Mouse (Mus musculus) heart, embryonic 11.5 days (tissue): ENCODE measurements around the gene Corin. TPM values are rescaled to one million over a fixed set of nuclear protein-coding genes. Genes with fewer than 3 reads are reported as not detected.

Source experiments
- ATAC-seq: fragments of 200-750 bp; cut with Nextera tagmentation; replicated peaks from 2 replicates; pipeline ENCODE4 v1.8.0; 2017; ENCODE audit warnings: moderate library complexity; ENCODE audit not compliant: insufficient number of reproducible peaks, low FRiP score, low TSS enrichment
- H3K27ac ChIP-seq: fragments of 300-500 bp; sonication (generic); 2 replicates; pipeline ENCODE4 v1.5.1; 2014; ENCODE audit warnings: mild to moderate bottlenecking, low read depth, low read length
- H3K27me3 ChIP-seq: fragments of 300-500 bp; sonication (generic); 2 replicates; pipeline ENCODE4 v1.6.1; 2014; ENCODE audit warnings: mild to moderate bottlenecking, low read length, mixed read lengths; ENCODE audit not compliant: control insufficient read depth, insufficient read depth
- H3K36me3 ChIP-seq: fragments of 300-500 bp; sonication (generic); 2 replicates; pipeline ENCODE4 v1.6.1; 2014; ENCODE audit warnings: mild to moderate bottlenecking, low read length, moderate library complexity, mixed read lengths; ENCODE audit not compliant: control insufficient read depth, insufficient read depth
- H3K4me1 ChIP-seq: fragments of 300-500 bp; sonication (generic); 2 replicates; pipeline ENCODE4 v1.6.1; 2014; ENCODE audit warnings: low read length; ENCODE audit not compliant: control insufficient read depth, insufficient read depth
- H3K4me2 ChIP-seq: fragments of 300-500 bp; sonication (generic); 2 replicates; pipeline ENCODE4 v1.6.1; 2014; ENCODE audit warnings: mild to moderate bottlenecking, moderate library complexity
- H3K4me3 ChIP-seq: fragments of 300-500 bp; sonication (generic); 2 replicates; pipeline ENCODE4 v1.5.1; 2014; ENCODE audit warnings: low read depth, low read length
- H3K9ac ChIP-seq: fragments of 300-500 bp; sonication (generic); 2 replicates; pipeline ENCODE4 v1.6.1; 2014; ENCODE audit warnings: mild to moderate bottlenecking, low read depth, low read length, moderate library complexity
- H3K9me3 ChIP-seq: fragments of 300-500 bp; sonication (generic); replicated peaks from 2 replicates; pipeline ENCODE4 v1.6.1; 2016; ENCODE audit warnings: low read length; ENCODE audit not compliant: control insufficient read depth
- WGBS: fragments of 180-500 bp; shearing (Covaris S2); extraction: QIAGEN DNeasy Blood & Tissue Kit; methylation state at CpG from one replicate; pipeline ENCODE4 v1.1.7; 2014; ENCODE audit not compliant: insufficient replicate concordance; 5-methylcytosine and 5-hydroxymethylcytosine counted together
- polyA plus RNA-seq: library from polyadenylated mRNA; unstranded; fragments of >200 nt; fragmentation: Nextera tagmentation; extraction: Ambion mirVana; gene quantifications from 2 replicates; pipeline ENCODE4 v1.2.1, GENCODE M21; 2014

The Corin gene
- polyA plus RNA-seq, 1 experiment from 2014 or later: 23.7 TPM

DNA sequence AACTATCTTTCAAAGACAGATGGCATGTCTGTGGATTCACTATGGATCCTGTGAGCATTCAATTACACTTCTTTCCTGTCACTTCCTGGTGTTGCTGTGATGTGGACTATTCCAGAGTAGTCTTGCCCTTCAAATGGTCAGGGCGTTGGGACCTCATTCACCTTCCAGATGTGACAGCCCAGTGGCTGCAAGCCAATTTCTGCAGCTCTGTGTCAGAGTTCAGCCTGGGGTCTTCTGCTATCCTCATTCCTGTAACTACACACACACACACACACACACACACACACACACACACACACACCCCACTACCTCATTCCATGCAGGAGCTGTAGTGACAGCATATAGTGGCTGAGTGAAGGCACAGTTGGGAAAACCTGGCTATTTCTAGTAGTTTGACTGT lies 122.1 kb downstream of the Corin start:
- ATAC-seq: peak; percentile 71
- Histone ChIP-seq H3K9me3 (no peaks in the 10 kb centered on the region), H3K4me1 (peaks cover 13% of the 10 kb centered on the region), H3K27me3 (no peaks in the 10 kb centered on the region), H3K36me3 (no peaks in the 10 kb centered on the region), H3K4me3 (no peak overlapping the region), H3K4me2 (no peak overlapping the region), H3K27ac (no peak overlapping the region), H3K9ac (no peak overlapping the region)
- WGBS: 14% methylated on average over 1 of the region's 1 CpGs

DNA sequence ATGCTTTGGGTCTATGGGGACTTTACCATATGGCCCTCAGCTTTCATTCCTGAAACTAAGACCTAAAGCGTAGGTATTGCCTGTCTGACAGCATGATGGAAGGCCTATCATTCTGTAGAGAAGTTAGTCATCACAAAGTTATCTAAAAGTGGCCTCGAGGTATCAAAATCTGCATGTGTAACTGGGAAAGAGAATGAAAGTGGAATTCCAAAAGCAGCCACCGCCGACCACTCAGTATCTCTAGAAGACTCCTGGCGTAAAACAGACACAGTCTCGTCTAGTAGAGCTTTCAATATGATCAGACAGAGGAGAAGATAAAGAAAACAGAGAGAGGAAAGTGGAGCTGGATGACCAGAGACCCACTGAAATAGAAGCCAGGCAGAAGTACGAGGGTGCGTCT lies 123.7 kb downstream of the Corin start:
- Histone ChIP-seq H3K27ac (peak overlapping the region; percentile 60), H3K9me3 (no peaks in the 10 kb centered on the region), H3K4me3 (no peak overlapping the region), H3K36me3 (no peaks in the 10 kb centered on the region), H3K27me3 (no peaks in the 10 kb centered on the region), H3K4me2 (peak overlapping the region; percentile 46), H3K4me1 (peaks cover 14% of the 10 kb centered on the region), H3K9ac (no peak overlapping the region)
- WGBS: 21% methylated on average over 8 of the region's 8 CpGs
- no peak for ATAC-seq

DNA sequence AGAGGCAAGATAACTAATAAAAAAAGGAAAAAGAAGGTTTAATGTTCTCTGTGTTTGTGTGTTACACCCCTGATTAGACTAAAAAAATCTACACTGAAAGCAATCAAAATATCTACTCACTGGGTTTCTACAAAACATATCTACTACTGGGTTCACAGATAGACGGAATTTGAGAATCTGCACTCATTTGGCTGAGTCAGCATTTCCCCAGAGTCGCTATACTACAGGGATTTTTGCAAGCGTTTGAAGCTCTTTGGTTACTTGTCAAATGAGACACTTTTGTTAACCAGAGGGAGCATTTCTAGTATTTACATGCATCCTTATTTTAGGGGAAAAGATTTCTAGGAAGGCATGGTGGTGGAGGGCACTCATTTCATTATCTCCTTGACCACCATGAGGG lies 136.3 kb downstream of the Corin start:
- WGBS: 82% methylated on average over 3 of the region's 3 CpGs
- Histone ChIP-seq H3K9ac (no peak overlapping the region), H3K27me3 (no peaks in the 10 kb centered on the region), H3K4me3 (no peak overlapping the region), H3K27ac (no peak overlapping the region), H3K9me3 (no peaks in the 10 kb centered on the region), H3K4me2 (no peak overlapping the region), H3K4me1 (no peaks in the 10 kb centered on the region), H3K36me3 (no peaks in the 10 kb centered on the region)
- ATAC-seq: no peak

DNA sequence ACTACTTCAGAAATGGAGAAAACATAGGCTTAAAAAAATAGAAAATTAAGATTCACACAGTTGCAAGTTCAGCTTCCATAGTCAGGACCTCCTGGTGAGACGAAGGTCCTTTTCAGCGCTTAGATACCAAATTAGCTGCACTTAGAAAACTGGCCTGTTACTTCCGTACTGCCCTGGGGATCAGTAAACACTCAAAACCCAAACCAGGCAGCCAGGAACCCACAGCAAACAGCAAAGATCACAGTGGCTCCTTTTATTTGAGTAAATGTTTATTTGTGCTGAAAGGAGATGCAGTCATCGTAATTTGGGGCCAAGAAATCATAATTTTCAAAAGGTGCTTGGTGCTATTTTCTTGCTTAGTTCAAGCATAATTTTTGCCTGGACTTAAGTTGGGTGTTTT lies 138.5 kb downstream of the Corin start:
- 58% methylated on average over 4 of the region's 4 CpGs for WGBS

DNA sequence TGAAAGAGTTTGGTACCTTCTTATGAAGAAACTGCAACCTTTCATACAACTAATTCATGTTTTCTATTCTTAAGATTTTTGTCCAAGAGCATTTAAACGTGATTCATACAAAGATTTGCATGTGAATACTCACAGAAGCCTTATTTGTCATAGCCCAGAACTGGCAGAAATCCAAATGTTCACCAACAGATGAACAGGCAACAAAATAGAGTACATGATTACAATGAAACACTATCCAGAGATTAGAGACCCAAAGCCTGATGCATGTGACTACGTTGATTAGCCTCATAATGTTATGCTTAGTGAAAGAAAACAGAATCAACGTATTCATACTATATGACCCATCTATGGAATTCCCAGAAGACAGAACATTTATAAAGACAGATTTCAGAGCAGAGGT lies 140.4 kb downstream of the Corin start:
- no peaks in the 10 kb centered on the region for H3K9me3 ChIP-seq
- 61% methylated on average over 3 of the region's 3 CpGs for WGBS
- no peak overlapping the region for H3K4me2 ChIP-seq
- no peak overlapping the region for H3K9ac ChIP-seq
- H3K4me3 ChIP-seq: no peak overlapping the region
- H3K36me3 ChIP-seq: no peaks in the 10 kb centered on the region
- H3K27ac ChIP-seq: no peak overlapping the region
- no peaks in the 10 kb centered on the region for H3K4me1 ChIP-seq
- ATAC-seq: no peak
- no peaks in the 10 kb centered on the region for H3K27me3 ChIP-seq

More for the DNA sequence above, 138.5 kb downstream of the Corin start:
- Histone ChIP-seq H3K9ac (no peak overlapping the region), H3K9me3 (no peaks in the 10 kb centered on the region), H3K4me3 (no peak overlapping the region), H3K27me3 (no peaks in the 10 kb centered on the region), H3K36me3 (no peaks in the 10 kb centered on the region), H3K4me2 (no peak overlapping the region), H3K27ac (no peak overlapping the region), H3K4me1 (no peaks in the 10 kb centered on the region)
- no peak for ATAC-seq

DNA sequence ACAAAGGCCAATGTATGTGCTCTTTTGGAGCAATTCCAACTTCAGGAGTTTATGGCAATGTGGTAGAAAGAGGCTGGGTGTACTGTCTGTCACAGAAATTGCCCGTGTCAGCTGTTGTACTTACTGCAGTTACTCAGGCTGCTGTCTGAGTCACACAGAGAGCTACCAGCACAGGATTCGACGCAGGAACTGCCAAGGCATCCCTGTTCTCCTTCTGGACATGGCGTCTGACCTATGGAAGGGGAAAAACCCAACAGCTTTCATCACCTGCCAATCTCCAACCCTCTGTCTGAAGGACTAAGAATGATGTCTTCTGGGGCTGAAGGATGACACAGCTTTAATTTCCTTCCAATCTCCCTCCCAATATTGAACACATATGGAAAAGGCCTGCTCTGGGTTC lies 150.5 kb downstream of the Corin start:
- no peak for ATAC-seq
- Histone ChIP-seq H3K9ac (no peak overlapping the region), H3K4me3 (no peak overlapping the region), H3K27ac (no peak overlapping the region), H3K9me3 (no peaks in the 10 kb centered on the region), H3K4me2 (no peak overlapping the region), H3K4me1 (no peaks in the 10 kb centered on the region), H3K36me3 (no peaks in the 10 kb centered on the region), H3K27me3 (no peaks in the 10 kb centered on the region)
- 69% methylated on average over 4 of the region's 4 CpGs for WGBS

DNA sequence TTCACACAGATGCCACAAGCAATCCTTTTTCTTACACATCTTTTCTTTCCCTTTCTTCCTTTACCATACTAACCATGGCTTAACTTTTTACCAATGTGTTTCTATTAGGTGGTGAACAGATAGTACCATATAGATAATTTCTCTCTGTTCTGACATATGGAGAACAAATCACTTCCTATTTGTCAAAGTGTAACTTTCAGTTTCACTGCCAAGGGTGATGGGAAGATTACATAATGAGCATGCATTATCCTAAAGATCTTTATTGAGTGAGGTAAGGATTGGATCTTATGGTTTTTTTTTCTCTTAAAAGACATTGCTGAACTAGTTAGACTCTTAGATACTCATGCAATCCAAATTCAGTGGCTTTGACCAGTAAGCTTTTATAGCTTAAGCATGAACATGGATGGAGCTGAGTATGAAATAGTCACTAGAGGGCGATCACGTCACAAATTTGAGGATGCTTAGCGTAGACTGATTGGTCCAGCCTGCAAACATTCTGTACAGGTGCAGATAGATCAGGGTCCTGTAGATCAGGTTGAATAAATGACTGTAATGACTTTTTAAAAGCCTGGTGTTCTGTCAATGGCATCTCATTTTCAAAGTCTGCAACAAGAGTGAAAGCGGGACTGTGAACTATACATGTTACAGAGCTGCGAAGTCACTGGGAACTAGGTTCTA lies 154.1 kb downstream of the Corin start:
- Histone ChIP-seq H3K36me3 (no peaks in the 10 kb centered on the region), H3K4me1 (no peaks in the 10 kb centered on the region), H3K4me3 (no peak overlapping the region), H3K9me3 (no peaks in the 10 kb centered on the region), H3K27me3 (no peaks in the 10 kb centered on the region), H3K4me2 (no peak overlapping the region), H3K27ac (no peak overlapping the region), H3K9ac (no peak overlapping the region)
- 36% methylated on average over 5 of the region's 5 CpGs for WGBS
- no peak for ATAC-seq

DNA sequence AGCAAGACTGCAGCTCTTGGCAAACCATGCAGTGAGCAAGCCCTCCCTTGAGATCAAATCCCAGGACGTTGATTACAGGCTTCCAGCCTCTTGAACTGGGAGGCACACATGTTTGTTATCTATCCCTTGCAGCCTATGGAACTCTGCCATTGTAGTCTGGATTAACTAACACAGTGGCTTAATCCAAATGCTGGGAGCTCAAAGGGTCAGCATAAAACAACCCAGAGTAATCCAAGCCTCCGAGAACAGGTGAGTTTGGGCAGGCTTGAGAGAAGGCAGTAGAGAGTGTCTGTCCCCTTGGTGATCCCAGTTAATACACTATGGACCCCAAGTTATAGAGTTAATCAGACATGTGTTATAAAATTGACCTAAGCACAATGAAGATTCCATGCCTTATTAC lies 155.7 kb downstream of the Corin start:
- Histone ChIP-seq H3K9ac (no peak overlapping the region), H3K27me3 (no peaks in the 10 kb centered on the region), H3K4me1 (no peaks in the 10 kb centered on the region), H3K4me2 (no peak overlapping the region), H3K27ac (no peak overlapping the region), H3K9me3 (no peaks in the 10 kb centered on the region), H3K36me3 (no peaks in the 10 kb centered on the region), H3K4me3 (no peak overlapping the region)
- WGBS: 53% methylated on average over 2 of the region's 2 CpGs
- ATAC-seq: no peak

DNA sequence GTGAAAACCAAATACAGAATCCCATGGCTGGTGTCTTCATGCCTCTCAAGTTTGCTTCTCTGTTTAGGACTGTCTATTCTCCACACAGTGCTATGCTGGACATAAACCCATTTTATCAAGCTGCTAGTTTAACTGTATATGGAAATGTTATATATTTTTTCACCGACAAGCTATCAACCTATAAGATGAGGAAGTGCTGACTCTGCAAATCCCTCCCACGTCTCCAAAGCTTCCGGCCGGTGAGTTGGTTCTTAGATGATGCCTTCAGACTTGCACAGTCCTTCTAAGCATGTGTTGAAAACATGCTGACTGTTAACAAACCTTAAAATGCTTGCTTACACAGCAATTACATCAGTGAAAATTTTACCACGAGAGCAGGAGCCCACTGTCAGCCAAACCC lies 168.4 kb downstream of the Corin start:
- WGBS: 73% methylated on average over 5 of the region's 5 CpGs

More for the DNA sequence above, 168.4 kb downstream of the Corin start:
- H3K4me2 ChIP-seq: no peak overlapping the region
- H3K4me3 ChIP-seq: no peak overlapping the region
- no peak overlapping the region for H3K27ac ChIP-seq
- H3K9me3 ChIP-seq: no peaks in the 10 kb centered on the region
- ATAC-seq: no peak
- H3K9ac ChIP-seq: no peak overlapping the region
- H3K27me3 ChIP-seq: no peaks in the 10 kb centered on the region
- H3K4me1 ChIP-seq: peaks cover 2% of the 10 kb centered on the region; the same call in 1 of the 2 replicates
- H3K36me3 ChIP-seq: no peaks in the 10 kb centered on the region
